Mouse (Mus musculus): ENCODE results near the gene Pcbp2. TPM values are rescaled to one million over a fixed set of nuclear protein-coding genes. Genes with fewer than 3 reads are reported as not detected.
A peak's percentile ranks its signal among the peaks of the same experiment; 100 is the strongest.

Gene Pcbp2
- polyA plus RNA-seq, 1 experiment from 2014 or later = 212 TPM

- peak overlapping the region; percentile 97 for H3K9ac ChIP-seq
- ATAC-seq = peak; percentile 74
- H3K4me1 ChIP-seq = peaks cover 20% of the 10 kb centered on the region
- H3K27me3 ChIP-seq = no peaks in the 10 kb centered on the region
- H3K36me3 ChIP-seq (ENCODE audit: poor library complexity, severe bottlenecking) = peaks cover 22% of the 10 kb centered on the region
- peak overlapping the region; percentile 76 for H3K4me2 ChIP-seq
- H3K4me3 ChIP-seq = peak overlapping the region; percentile 90
- under 1% methylated on average over 32 of the region's 67 CpGs for WGBS
- H3K9me3 ChIP-seq (replicated peaks) = no peaks in the 10 kb centered on the region
- peak overlapping the region; percentile 97 for H3K27ac ChIP-seq
Measured at GRCm38 (mm10) chr15:102470605-102471294, 411 bp downstream of the Pcbp2 start.

- Histone ChIP-seq H3K27ac (peak overlapping the region; percentile 97), H3K9ac (peak overlapping the region; percentile 97), H3K4me2 (peak overlapping the region; percentile 76), H3K4me3 (peak overlapping the region; percentile 90), H3K4me1 (peaks cover 20% of the 10 kb centered on the region), H3K36me3 (ENCODE audit: poor library complexity, severe bottlenecking) (peaks cover 27% of the 10 kb centered on the region), H3K27me3 (no peaks in the 10 kb centered on the region), H3K9me3 (replicated peaks) (no peaks in the 10 kb centered on the region)
- ATAC-seq = no peak
- under 1% methylated on average over 10 of the region's 10 CpGs for WGBS
Measured at GRCm38 (mm10) chr15:102471295-102471645, 931 bp downstream of the Pcbp2 start.

GRCm38 (mm10) chr15:102471727-102472126 lies 1.4 kb downstream of the Pcbp2 start:
- Histone ChIP-seq H3K4me3 (peak overlapping the region; percentile 90), H3K36me3 (ENCODE audit: poor library complexity, severe bottlenecking) (peaks cover 31% of the 10 kb centered on the region), H3K9me3 (replicated peaks) (no peaks in the 10 kb centered on the region), H3K27ac (no peak overlapping the region), H3K9ac (peak overlapping the region; percentile 97), H3K27me3 (no peaks in the 10 kb centered on the region), H3K4me1 (peaks cover 20% of the 10 kb centered on the region), H3K4me2 (peak overlapping the region; percentile 76)
- ATAC-seq = no peak

- WGBS = 72% methylated on average over 2 of the region's 2 CpGs
- no peak overlapping the region for H3K9ac ChIP-seq
- H3K36me3 ChIP-seq (ENCODE audit: poor library complexity, severe bottlenecking) = peaks cover 47% of the 10 kb centered on the region
- no peaks in the 10 kb centered on the region for H3K27me3 ChIP-seq
- H3K4me2 ChIP-seq = 0 out of 2 replicates have a peak overlapping the region, but pooled peaks have one; percentile 6
- peaks cover 20% of the 10 kb centered on the region for H3K4me1 ChIP-seq
- ATAC-seq = no peak
- no peak overlapping the region for H3K4me3 ChIP-seq
- H3K27ac ChIP-seq = no peak overlapping the region
- H3K9me3 ChIP-seq (replicated peaks) = no peaks in the 10 kb centered on the region
Measured at GRCm38 (mm10) chr15:102473246-102473645, 2.9 kb downstream of the Pcbp2 start.

GRCm38 (mm10) chr15:102474520-102474919 lies 4.2 kb downstream of the Pcbp2 start:
- peaks cover 59% of the 10 kb centered on the region for H3K36me3 ChIP-seq (ENCODE audit: poor library complexity, severe bottlenecking)
- no peak overlapping the region for H3K4me2 ChIP-seq
- no peak overlapping the region for H3K4me3 ChIP-seq
- H3K27me3 ChIP-seq = no peaks in the 10 kb centered on the region
- peaks cover 20% of the 10 kb centered on the region for H3K4me1 ChIP-seq
- H3K27ac ChIP-seq = no peak overlapping the region
- WGBS = 91% methylated on average over 2 of the region's 2 CpGs
- ATAC-seq = no peak
- no peak overlapping the region for H3K9ac ChIP-seq
- no peaks in the 10 kb centered on the region for H3K9me3 ChIP-seq (replicated peaks)

GRCm38 (mm10) chr15:102483136-102483535 lies 12.8 kb downstream of the Pcbp2 start:
- Histone ChIP-seq H3K36me3 (ENCODE audit: poor library complexity, severe bottlenecking) (peaks cover 91% of the 10 kb centered on the region), H3K4me2 (no peak overlapping the region), H3K27ac (no peak overlapping the region), H3K27me3 (no peaks in the 10 kb centered on the region), H3K9ac (no peak overlapping the region), H3K9me3 (replicated peaks) (no peaks in the 10 kb centered on the region), H3K4me1 (no peaks in the 10 kb centered on the region), H3K4me3 (no peak overlapping the region)
- ATAC-seq = no peak
- 97% methylated on average over 3 of the region's 3 CpGs for WGBS

- WGBS = 89% methylated on average over 12 of the region's 12 CpGs
- no peak overlapping the region for H3K27ac ChIP-seq
- no peak overlapping the region for H3K4me3 ChIP-seq
- peaks cover 92% of the 10 kb centered on the region for H3K36me3 ChIP-seq (ENCODE audit: poor library complexity, severe bottlenecking)
- no peaks in the 10 kb centered on the region for H3K27me3 ChIP-seq
- ATAC-seq = no peak
- H3K9ac ChIP-seq = no peak overlapping the region
- no peak overlapping the region for H3K4me2 ChIP-seq
- H3K4me1 ChIP-seq = no peaks in the 10 kb centered on the region
- H3K9me3 ChIP-seq (replicated peaks) = no peaks in the 10 kb centered on the region
Measured at GRCm38 (mm10) chr15:102485853-102486252, 15.5 kb downstream of the Pcbp2 start.

- no peak for ATAC-seq
- H3K27ac ChIP-seq = no peak overlapping the region
- no peaks in the 10 kb centered on the region for H3K9me3 ChIP-seq (replicated peaks)
- H3K9ac ChIP-seq = no peak overlapping the region
- no peaks in the 10 kb centered on the region for H3K27me3 ChIP-seq
- no peaks in the 10 kb centered on the region for H3K4me1 ChIP-seq
- WGBS = 96% methylated on average over 1 of the region's 1 CpGs
- no peak overlapping the region for H3K4me3 ChIP-seq
- no peak overlapping the region for H3K4me2 ChIP-seq
- peaks cover 88% of the 10 kb centered on the region for H3K36me3 ChIP-seq (ENCODE audit: poor library complexity, severe bottlenecking)
Measured at GRCm38 (mm10) chr15:102487664-102488063, 17.3 kb downstream of the Pcbp2 start.

- H3K27ac ChIP-seq = no peak overlapping the region
- WGBS = 87% methylated on average over 3 of the region's 3 CpGs
- H3K4me2 ChIP-seq = no peak overlapping the region
- no peaks in the 10 kb centered on the region for H3K9me3 ChIP-seq (replicated peaks)
- ATAC-seq = no peak
- H3K4me1 ChIP-seq = no peaks in the 10 kb centered on the region
- H3K9ac ChIP-seq = no peak overlapping the region
- no peaks in the 10 kb centered on the region for H3K27me3 ChIP-seq
- H3K36me3 ChIP-seq (ENCODE audit: poor library complexity, severe bottlenecking) = peaks cover 94% of the 10 kb centered on the region
- H3K4me3 ChIP-seq = no peak overlapping the region
Measured at GRCm38 (mm10) chr15:102498322-102498721, 28.0 kb downstream of the Pcbp2 start.

GRCm38 (mm10) chr15:102499370-102499769 lies 29.0 kb downstream of the Pcbp2 start:
- Histone ChIP-seq H3K9me3 (replicated peaks) (no peaks in the 10 kb centered on the region), H3K36me3 (ENCODE audit: poor library complexity, severe bottlenecking) (peaks cover 94% of the 10 kb centered on the region), H3K4me3 (no peak overlapping the region), H3K9ac (no peak overlapping the region), H3K27ac (no peak overlapping the region), H3K4me1 (no peaks in the 10 kb centered on the region), H3K4me2 (no peak overlapping the region), H3K27me3 (no peaks in the 10 kb centered on the region)
- WGBS = 72% methylated on average over 3 of the region's 3 CpGs
- no peak for ATAC-seq

- H3K27ac ChIP-seq = no peak overlapping the region
- H3K9ac ChIP-seq = no peak overlapping the region
- no peaks in the 10 kb centered on the region for H3K27me3 ChIP-seq
- no peak for ATAC-seq
- no peaks in the 10 kb centered on the region for H3K9me3 ChIP-seq (replicated peaks)
- no peak overlapping the region for H3K4me3 ChIP-seq
- H3K4me2 ChIP-seq = no peak overlapping the region
- H3K4me1 ChIP-seq = no peaks in the 10 kb centered on the region
- WGBS = 91% methylated on average over 6 of the region's 6 CpGs
- H3K36me3 ChIP-seq (ENCODE audit: poor library complexity, severe bottlenecking) = peaks cover 94% of the 10 kb centered on the region
Measured at GRCm38 (mm10) chr15:102499851-102500250, 29.5 kb downstream of the Pcbp2 start.

GRCm38 (mm10) chr15:102500479-102500878 lies 30.1 kb downstream of the Pcbp2 start:
- H3K4me2 ChIP-seq = no peak overlapping the region
- no peak overlapping the region for H3K27ac ChIP-seq
- no peaks in the 10 kb centered on the region for H3K9me3 ChIP-seq (replicated peaks)
- H3K9ac ChIP-seq = no peak overlapping the region
- H3K36me3 ChIP-seq (ENCODE audit: poor library complexity, severe bottlenecking) = peaks cover 94% of the 10 kb centered on the region
- ATAC-seq = no peak
- no peak overlapping the region for H3K4me3 ChIP-seq
- no peaks in the 10 kb centered on the region for H3K4me1 ChIP-seq
- H3K27me3 ChIP-seq = no peaks in the 10 kb centered on the region
- 91% methylated on average over 5 of the region's 5 CpGs for WGBS
